Mouse (Mus musculus) gastrocnemius, postnatal 14 days (tissue): ENCODE measurements around the gene Gm595. TPM values are rescaled to one million over a fixed set of nuclear protein-coding genes. Genes with fewer than 3 reads are reported as not detected.

ENCODE experiments used
- DNase-seq: peaks from one replicate; pipeline ENCODE4 v3.0.0; 2021; ENCODE audit warnings: mixed read lengths
- intact Hi-C: fragments of 180-260 bp; cut with DNase I; formaldehyde crosslinking; loops from one replicate; pipeline ENCODE4 v1.15.1; 2025; ENCODE audit warnings: low total_unique reads
- long read RNA-seq, 2 experiments: library from polyadenylated mRNA; stranded (forward); transcript quantifications; one replicate each; pipeline ENCODE4 v2.0.0; 2021
- total RNA-seq, 2 experiments: library from RNA; stranded (reverse); gene quantifications; 2 replicates each; pipeline ENCODE4 v1.2.3; 2021

The Gm595 gene
- total RNA-seq: under 1 TPM in 1 of 2 experiments, not detected in 1; 0.10 TPM
- long read RNA-seq, experiment 1: 0 reads
- long read RNA-seq, experiment 2: 0 reads

- DNase-seq: no peak
- intact Hi-C loops: no loop called here
Measured at GRCm38 (mm10) chrX:48877613-48878012, at the start of gene Gm595. TSS of gene Gm595 (minus strand) at chrX:48877713.

- intact Hi-C loops: no loop called here
- DNase-seq: no peak
Measured at GRCm38 (mm10) chrX:48908421-48908820, 30.9 kb upstream of the Gm595 start.

GRCm38 (mm10) chrX:48903744-48904143 is 26.2 kb upstream of the Gm595 start:
- intact Hi-C loops: no loop called here
- DNase-seq: no peak

DNA sequence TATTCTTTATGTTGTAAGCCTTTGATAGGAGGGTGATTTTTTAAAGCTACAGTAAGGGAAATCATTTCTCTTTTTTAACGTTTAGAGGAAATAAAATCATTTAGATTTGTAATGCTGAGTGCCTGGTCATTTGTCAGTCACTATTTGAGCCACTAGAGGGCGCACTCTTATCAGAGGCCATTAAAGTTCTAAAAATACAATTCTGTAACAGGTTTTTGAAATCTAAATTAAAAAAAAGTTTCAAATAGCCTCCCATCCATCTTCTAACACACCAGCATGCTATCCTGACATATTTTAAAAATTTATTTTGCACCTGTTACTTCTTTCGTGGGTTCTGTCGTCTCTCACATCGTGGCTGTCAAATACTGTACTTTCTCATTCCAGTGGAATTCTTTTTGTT is 22.0 kb upstream of the Gm595 start:
- no peak for DNase-seq
- intact Hi-C loops: loop anchor here (5.0 kb wide), 1 partner anchor 408 kb away; no protein-coding TSS in a partner anchor

- DNase-seq: no peak
- intact Hi-C loops: loop anchor here (5.0 kb wide), 1 partner anchor 410 kb away; no protein-coding TSS in a partner anchor
Measured at GRCm38 (mm10) chrX:48896803-48897202, 19.3 kb upstream of the Gm595 start.

GRCm38 (mm10) chrX:48893946-48894345 is 16.4 kb upstream of the Gm595 start:
- intact Hi-C loops: no loop called here
- no peak for DNase-seq

- intact Hi-C loops: no loop called here
- no peak for DNase-seq
Measured at GRCm38 (mm10) chrX:48890259-48890658, 12.7 kb upstream of the Gm595 start.

DNA sequence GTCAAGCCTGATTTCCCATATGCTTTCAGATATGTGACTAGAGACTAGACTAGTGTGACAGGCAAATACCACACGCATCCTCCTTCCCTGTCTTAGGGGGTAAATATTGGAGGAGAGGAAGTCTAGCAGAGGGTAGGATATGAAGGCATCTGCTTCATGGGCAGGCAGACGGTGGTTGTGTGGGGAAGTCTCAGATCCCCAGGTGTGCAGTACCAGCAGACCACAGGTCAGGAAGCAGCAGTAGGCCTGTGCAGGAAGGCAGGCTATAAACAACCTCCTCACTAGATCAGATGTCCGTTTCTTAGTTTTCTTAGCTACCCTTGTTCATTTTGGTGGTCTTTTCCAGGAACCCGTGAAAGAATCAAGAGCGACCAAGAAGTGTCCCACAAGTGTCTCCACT is 7.1 kb upstream of the Gm595 start:
- DNase-seq: no peak
- intact Hi-C loops: no loop called here

Other genes with a start within 250 kb of the Gm595 start
- gene Gpr119, start 203.2 kb downstream of the Gm595 start, total RNA-seq: not detected
- 1 to 10 TPM; 1.3 to 1.6 TPM for gene Rbmx2, start 182.7 kb downstream of the Gm595 start, total RNA-seq